Mouse (Mus musculus): ENCODE data around the gene Pla2g5. TPM values are rescaled to one million over a fixed set of nuclear protein-coding genes. Genes with fewer than 3 reads are reported as not detected.
"Not testable (repeated sequence)": the region's sequence is repeated elsewhere in the genome, so short reads cannot be mapped to it uniquely, and the experiment has no call there.

The Pla2g5 gene
- polyA plus RNA-seq, 1 experiment from 2014 or later: 0.34 TPM

DNA sequence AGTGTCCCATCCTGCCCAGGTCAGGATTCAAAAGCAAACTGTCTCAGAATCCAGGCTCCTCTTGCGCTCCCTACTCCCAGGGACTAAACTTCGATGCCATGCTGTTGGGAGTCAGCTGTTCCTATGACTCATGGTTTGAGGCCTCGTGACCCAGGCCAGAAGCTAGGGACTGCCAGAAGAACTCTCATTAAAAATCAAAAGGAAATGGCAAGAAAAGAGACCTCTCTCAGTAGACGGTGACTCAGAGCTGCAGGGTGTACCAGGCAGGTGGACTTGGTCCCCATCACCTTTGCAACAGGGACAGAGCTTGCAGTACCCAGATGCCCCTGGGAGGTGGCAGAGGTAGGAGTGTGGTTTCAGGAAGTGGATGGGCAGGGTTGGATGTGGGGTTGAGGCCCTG lies 14.4 kb upstream of the Pla2g5 start, which contains the start of gene Pla2g2e:
Gene Pla2g2e (plus strand): TSS at position 212 of the 400 bp plus-strand sequence.
- ATAC-seq (ENCODE audit: low FRiP score, low TSS enrichment): peak; percentile 72

DNA sequence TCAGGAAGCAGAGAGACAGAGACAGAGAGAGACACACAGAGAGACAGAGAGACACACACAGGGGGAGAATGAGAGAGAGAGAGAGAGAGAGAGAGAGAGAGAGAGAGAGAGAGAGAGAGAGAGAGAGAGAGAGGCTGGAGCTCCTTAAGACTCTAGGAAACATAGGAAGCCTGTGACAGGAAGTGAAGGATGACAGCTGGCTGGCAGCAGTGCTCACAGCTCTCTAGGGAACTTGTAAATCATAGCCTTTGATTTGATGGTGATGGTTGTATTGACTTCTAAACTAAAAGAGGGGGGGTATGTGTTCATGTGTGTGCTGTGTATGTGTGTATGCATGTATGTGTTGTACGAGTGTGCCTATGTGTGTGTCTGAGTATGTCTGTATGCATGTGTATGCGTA lies 12.7 kb upstream of the Pla2g5 start:
- no peak for TF ChIP-seq CTCF (IDR thresholded peaks at IDR 0.05; ENCODE audit: low read depth)
- no peak for TF ChIP-seq EP300 (optimal IDR thresholded peaks at IDR 0.05)
- H3K4me2 ChIP-seq (replicated peaks; ENCODE audit: low read depth): no peak overlapping the region
- H3K36me3 ChIP-seq (ENCODE audit: control insufficient read depth, insufficient read depth, low read length): no peaks in the 10 kb centered on the region
- WGBS: 88% methylated on average over 2 of the region's 2 CpGs
- no peaks in the 10 kb centered on the region for H3K4me1 ChIP-seq (replicated peaks; ENCODE audit: control insufficient read depth, insufficient read depth)
- H3K27ac ChIP-seq (replicated peaks): no peak overlapping the region
- no peaks in the 10 kb centered on the region for H3K27me3 ChIP-seq (ENCODE audit: control insufficient read depth, insufficient read depth, low read length)
- ATAC-seq (ENCODE audit: low FRiP score, low TSS enrichment) (no peak), DNase-seq (ENCODE audit: low spot score) (no peak)
- no peaks in the 10 kb centered on the region for H3K9me3 ChIP-seq (ENCODE audit: control insufficient read depth, low read length)
- H3K4me3 ChIP-seq (ENCODE audit: low read depth, low read length): no peak overlapping the region
- no peak overlapping the region for H3K9ac ChIP-seq (ENCODE audit: low read length)

More for the DNA sequence above, 14.4 kb upstream of the Pla2g5 start, which contains the start of gene Pla2g2e:
- TF ChIP-seq EP300 (optimal IDR thresholded peaks at IDR 0.05): no peak
- TF ChIP-seq CTCF (IDR thresholded peaks at IDR 0.05; ENCODE audit: low read depth): no peak
- WGBS: 58% methylated on average over 4 of the region's 4 CpGs
- Histone ChIP-seq H3K4me3 (ENCODE audit: low read depth, low read length) (no peak within 1 kb of the TSS), H3K27ac (replicated peaks) (no peak within 1 kb of the TSS), H3K9me3 (ENCODE audit: control insufficient read depth, low read length) (no peaks in the 10 kb centered on the region), H3K36me3 (ENCODE audit: control insufficient read depth, insufficient read depth, low read length) (no peaks in the 10 kb centered on the region), H3K4me2 (replicated peaks; ENCODE audit: low read depth) (no peak within 1 kb of the TSS), H3K4me1 (replicated peaks; ENCODE audit: control insufficient read depth, insufficient read depth) (no peaks in the 10 kb centered on the region), H3K27me3 (ENCODE audit: control insufficient read depth, insufficient read depth, low read length) (no peaks in the 10 kb centered on the region), H3K9ac (ENCODE audit: low read length) (no peak within 1 kb of the TSS)
- DNase-seq (ENCODE audit: low spot score): peak; percentile 27

DNA sequence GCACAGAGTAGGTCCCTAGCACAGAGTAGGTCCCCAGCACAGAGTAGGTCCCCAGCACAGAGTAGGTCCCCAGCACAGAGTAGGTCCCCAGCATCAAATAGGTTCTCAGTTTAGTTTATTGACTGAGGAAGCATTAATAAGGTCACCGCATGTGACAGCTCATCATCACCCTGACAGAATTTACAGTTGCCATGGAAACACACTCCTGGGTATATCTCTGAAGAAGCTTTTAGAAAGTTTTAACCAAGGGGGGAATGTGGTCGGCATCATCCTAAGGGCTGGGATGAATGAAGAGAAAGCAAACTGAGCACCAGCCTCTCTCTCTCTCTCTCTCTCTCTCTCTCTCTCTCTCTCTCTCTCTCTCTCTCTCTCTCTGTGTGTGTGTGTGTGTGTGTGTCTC lies 12.0 kb upstream of the Pla2g5 start:
- not testable (repeated sequence) for H3K4me3 ChIP-seq (ENCODE audit: low read depth, low read length); H3K36me3 ChIP-seq (ENCODE audit: control insufficient read depth, insufficient read depth, low read length); H3K9ac ChIP-seq (ENCODE audit: low read length); H3K4me1 ChIP-seq (replicated peaks; ENCODE audit: control insufficient read depth, insufficient read depth); DNase-seq (ENCODE audit: low spot score); H3K9me3 ChIP-seq (ENCODE audit: control insufficient read depth, low read length); H3K4me2 ChIP-seq (replicated peaks; ENCODE audit: low read depth); H3K27me3 ChIP-seq (ENCODE audit: control insufficient read depth, insufficient read depth, low read length); ATAC-seq (ENCODE audit: low FRiP score, low TSS enrichment); H3K27ac ChIP-seq (replicated peaks)
- 78% methylated on average over 2 of the region's 2 CpGs for WGBS

- Histone ChIP-seq H3K4me2 (replicated peaks; ENCODE audit: low read depth) (no peak within 1 kb of the TSS), H3K4me3 (ENCODE audit: low read depth, low read length) (no peak within 1 kb of the TSS), H3K27ac (replicated peaks) (no peak within 1 kb of the TSS), H3K36me3 (ENCODE audit: control insufficient read depth, insufficient read depth, low read length) (no peaks in the 10 kb centered on the region), H3K4me1 (replicated peaks; ENCODE audit: control insufficient read depth, insufficient read depth) (no peaks in the 10 kb centered on the region), H3K9ac (ENCODE audit: low read length) (no peak within 1 kb of the TSS), H3K9me3 (ENCODE audit: control insufficient read depth, low read length) (no peaks in the 10 kb centered on the region), H3K27me3 (ENCODE audit: control insufficient read depth, insufficient read depth, low read length) (no peaks in the 10 kb centered on the region)
- DNase-seq (ENCODE audit: low spot score): no peak
- no peak for TF ChIP-seq EP300 (optimal IDR thresholded peaks at IDR 0.05)
- no peak for TF ChIP-seq CTCF (IDR thresholded peaks at IDR 0.05; ENCODE audit: low read depth)
- no peak for ATAC-seq (ENCODE audit: low FRiP score, low TSS enrichment)
- WGBS: 68% methylated on average over 6 of the region's 6 CpGs
Measured at GRCm38 (mm10) chr4:138873864-138874263, 10.6 kb upstream of the Pla2g5 start, which contains the start of gene Gm13030. Gene Gm13030 (minus strand): TSS chr4:138873964.

DNA sequence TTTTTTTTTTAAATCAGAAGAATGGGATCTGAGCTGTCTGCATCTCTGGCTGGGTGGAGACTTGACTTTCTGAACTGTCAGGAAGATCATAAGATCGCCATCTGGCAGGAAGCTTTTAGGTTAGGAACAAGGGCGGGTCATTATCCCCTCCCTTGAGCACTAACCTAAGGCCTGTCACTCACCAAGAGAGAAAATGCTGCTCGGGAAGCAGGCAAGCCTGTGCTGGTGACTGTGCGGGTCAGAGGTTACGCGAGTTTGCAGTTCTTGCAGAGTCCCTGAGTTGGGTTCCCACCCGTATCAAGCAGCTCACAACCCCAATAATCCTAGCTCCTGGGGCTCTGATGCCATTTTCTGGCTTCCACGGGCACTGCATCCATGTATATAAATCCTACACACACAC lies 5.4 kb upstream of the Pla2g5 start:
- Histone ChIP-seq H3K4me1 (replicated peaks; ENCODE audit: control insufficient read depth, insufficient read depth) (no peaks in the 10 kb centered on the region), H3K4me2 (replicated peaks; ENCODE audit: low read depth) (no peak overlapping the region), H3K9ac (ENCODE audit: low read length) (no peak overlapping the region), H3K36me3 (ENCODE audit: control insufficient read depth, insufficient read depth, low read length) (no peaks in the 10 kb centered on the region), H3K27me3 (ENCODE audit: control insufficient read depth, insufficient read depth, low read length) (no peaks in the 10 kb centered on the region), H3K9me3 (ENCODE audit: control insufficient read depth, low read length) (no peaks in the 10 kb centered on the region), H3K27ac (replicated peaks) (no peak overlapping the region), H3K4me3 (ENCODE audit: low read depth, low read length) (no peak overlapping the region)
- WGBS: 56% methylated on average over 8 of the region's 8 CpGs
- ATAC-seq (ENCODE audit: low FRiP score, low TSS enrichment) (no peak), DNase-seq (ENCODE audit: low spot score) (no peak)
- no peak for TF ChIP-seq CTCF (IDR thresholded peaks at IDR 0.05; ENCODE audit: low read depth)
- TF ChIP-seq EP300 (optimal IDR thresholded peaks at IDR 0.05): no peak

DNA sequence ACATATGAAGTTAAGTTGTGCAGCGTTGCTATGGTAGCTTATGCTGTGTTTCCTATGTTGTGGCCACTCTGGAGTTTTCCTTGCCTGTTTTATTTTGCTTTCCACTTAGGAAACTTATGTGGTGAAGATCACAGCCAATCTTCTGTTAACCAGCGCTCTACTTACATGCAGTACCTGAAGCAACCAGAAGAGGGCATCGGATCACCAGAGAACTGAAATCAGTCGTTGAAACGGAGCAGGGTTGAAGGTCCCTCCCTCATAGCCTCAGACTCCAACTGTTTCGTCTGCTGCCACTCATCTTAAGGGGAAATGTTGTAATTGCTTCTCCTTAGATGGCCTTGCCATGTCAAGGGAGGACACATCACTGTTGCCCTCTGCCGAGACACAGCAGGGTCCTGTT lies 3.1 kb upstream of the Pla2g5 start:
- Histone ChIP-seq H3K36me3 (ENCODE audit: control insufficient read depth, insufficient read depth, low read length) (no peaks in the 10 kb centered on the region), H3K4me2 (replicated peaks; ENCODE audit: low read depth) (no peak overlapping the region), H3K9me3 (ENCODE audit: control insufficient read depth, low read length) (no peaks in the 10 kb centered on the region), H3K27ac (replicated peaks) (no peak overlapping the region), H3K4me1 (replicated peaks; ENCODE audit: control insufficient read depth, insufficient read depth) (no peaks in the 10 kb centered on the region), H3K27me3 (ENCODE audit: control insufficient read depth, insufficient read depth, low read length) (no peaks in the 10 kb centered on the region), H3K4me3 (ENCODE audit: low read depth, low read length) (no peak overlapping the region), H3K9ac (ENCODE audit: low read length) (no peak overlapping the region)
- DNase-seq (ENCODE audit: low spot score): peak; percentile 76
- no peak for TF ChIP-seq EP300 (optimal IDR thresholded peaks at IDR 0.05)
- peak; percentile 95 for TF ChIP-seq CTCF (IDR thresholded peaks at IDR 0.05; ENCODE audit: low read depth)
- WGBS: 15% methylated on average over 7 of the region's 7 CpGs
- peak; percentile 39; the same call in 1 of the 2 replicates for ATAC-seq (ENCODE audit: low FRiP score, low TSS enrichment)

Measured in stomach, postnatal 0 days (tissue).